Mouse (Mus musculus) CH12.LX (cell line): ENCODE results near the gene Adamts16. TPM values are rescaled to one million over a fixed set of nuclear protein-coding genes. Genes with fewer than 3 reads are reported as not detected.

Source experiments
- DNase-seq: peaks from one replicate; pipeline ENCODE4 v3.0.0-alpha.2; 2013; ENCODE audit errors: extremely low read depth
- H3K27ac ChIP-seq: 2 replicates; pipeline ENCODE4 v1.5.1; 2012; ENCODE audit warnings: low read depth, mild to moderate bottlenecking, control low read depth, moderate library complexity; ENCODE audit not compliant: insufficient read depth
- H3K27me3 ChIP-seq: replicated peaks from 2 replicates; pipeline ENCODE3; 2012; ENCODE audit warnings: inconsistent platforms
- H3K36me3 ChIP-seq, 2 experiments: replicated peaks in 1 of 2; 2 replicates each; pipeline versions ENCODE3 to v1.6.1; 2012; ENCODE audit warnings: inconsistent platforms in 1 of 2, low read length in 1 of 2, mild to moderate bottlenecking in 1 of 2, mixed read lengths in 1 of 2, moderate library complexity in 1 of 2; ENCODE audit not compliant: control insufficient read depth in 1 of 2, insufficient read depth in 1 of 2
- H3K4me1 ChIP-seq, 2 experiments: 2 replicates each; pipeline ENCODE4 v1.6.1; 2012; ENCODE audit warnings: inconsistent platforms in 1 of 2, moderate library complexity in 1 of 2; ENCODE audit not compliant: insufficient read depth in 2 of 2, control insufficient read depth in 1 of 2
- H3K4me2 ChIP-seq: 2 replicates; pipeline ENCODE4 v1.6.1; 2012; ENCODE audit warnings: low read depth, mild to moderate bottlenecking, control low read depth; ENCODE audit not compliant: poor library complexity, insufficient read depth, severe bottlenecking
- H3K4me3 ChIP-seq, 3 experiments: fragments of 150-350 bp in 1 of 3; sonication (generic) in 1 of 3; replicated peaks in 1 of 3; 2 replicates each; pipeline versions ENCODE3 to v1.5.1; 2011 to 2012; ENCODE audit warnings: low read depth in 2 of 3, low read length in 2 of 3, mild to moderate bottlenecking in 2 of 3, moderate library complexity in 2 of 3, control low read depth in 1 of 3, improper control_type of control experiment in 1 of 3, inconsistent platforms in 1 of 3, mixed read lengths in 1 of 3; ENCODE audit not compliant: poor library complexity in 1 of 3
- H3K79me2 ChIP-seq: replicated peaks from 2 replicates; pipeline ENCODE4 v1.6.1; 2012; ENCODE audit warnings: mild to moderate bottlenecking, moderate library complexity; ENCODE audit not compliant: control insufficient read depth, poor library complexity, insufficient read depth, severe bottlenecking; ENCODE audit errors: extremely low read depth
- H3K9ac ChIP-seq: 2 replicates; pipeline ENCODE4 v1.6.1; 2012; ENCODE audit warnings: low read depth, mild to moderate bottlenecking, control low read depth, moderate library complexity; ENCODE audit not compliant: insufficient read depth
- H3K9me3 ChIP-seq: replicated peaks from 2 replicates; pipeline ENCODE3; 2012; ENCODE audit warnings: low read length, inconsistent platforms, mixed read lengths
- BHLHE40 ChIP-seq: IDR thresholded peaks from 2 replicates; pipeline ENCODE4 v1.6.1; 2011; ENCODE audit warnings: mild to moderate bottlenecking, low read depth, low read length, improper control_type of control experiment
- CHD1 ChIP-seq: IDR thresholded peaks from 2 replicates; pipeline ENCODE4 v1.6.1; 2012; ENCODE audit warnings: low read depth, low read length, improper control_type of control experiment, inconsistent platforms
- CTCF ChIP-seq, 2 experiments: IDR thresholded peaks in 1 of 2; conservative IDR thresholded peaks in 1 of 2; 2 replicates each; pipeline ENCODE4 v1.5.1; 2011 to 2012; ENCODE audit warnings: low read depth in 2 of 2, low read length in 2 of 2, improper control_type of control experiment in 1 of 2, inconsistent platforms in 1 of 2, mild to moderate bottlenecking in 1 of 2, moderate library complexity in 1 of 2
- ELF1 ChIP-seq: IDR thresholded peaks from 2 replicates; pipeline ENCODE4 v1.6.1; 2014; ENCODE audit warnings: low read depth, mild to moderate bottlenecking, inconsistent platforms, low read length, improper control_type of control experiment
- ETS1 ChIP-seq: conservative IDR thresholded peaks from 2 replicates; pipeline ENCODE4 v1.6.1; 2012; ENCODE audit warnings: low read depth, mild to moderate bottlenecking, inconsistent platforms, low read length, improper control_type of control experiment, moderate library complexity
- GABPA ChIP-seq: IDR thresholded peaks from 2 replicates; pipeline ENCODE4 v1.6.1; 2012; ENCODE audit warnings: low read depth, low read length, improper control_type of control experiment, inconsistent platforms; ENCODE audit not compliant: insufficient replicate concordance
- IRF4 ChIP-seq: IDR thresholded peaks from 2 replicates; pipeline ENCODE4 v1.6.1; 2014; ENCODE audit warnings: low read depth, mild to moderate bottlenecking, inconsistent platforms, low read length, improper control_type of control experiment
- JUN ChIP-seq: IDR thresholded peaks from 2 replicates; pipeline ENCODE4 v1.6.1; 2011; ENCODE audit warnings: low read depth, mild to moderate bottlenecking, low read length, improper control_type of control experiment, moderate library complexity; ENCODE audit not compliant: insufficient read depth
- MAFK ChIP-seq: IDR thresholded peaks from 2 replicates; pipeline ENCODE4 v1.6.1; 2011; ENCODE audit warnings: low read length, improper control_type of control experiment; ENCODE audit not compliant: insufficient replicate concordance
- MAX ChIP-seq: IDR thresholded peaks from 2 replicates; pipeline ENCODE4 v1.6.1; 2011; ENCODE audit warnings: low read length, improper control_type of control experiment
- MXI1 ChIP-seq: IDR thresholded peaks from 2 replicates; pipeline ENCODE4 v1.6.1; 2011; ENCODE audit warnings: mild to moderate bottlenecking, low read depth, low read length, improper control_type of control experiment
- NRF1 ChIP-seq: IDR thresholded peaks from 2 replicates; pipeline ENCODE4 v1.6.1; 2014; ENCODE audit warnings: low read depth, mild to moderate bottlenecking, inconsistent platforms, low read length, improper control_type of control experiment, moderate library complexity
- RAD21 ChIP-seq: IDR thresholded peaks from 2 replicates; pipeline ENCODE4 v1.6.1; 2011; ENCODE audit warnings: low read depth, mild to moderate bottlenecking, low read length, improper control_type of control experiment, moderate library complexity
- RCOR1 ChIP-seq: conservative IDR thresholded peaks from 2 replicates; pipeline ENCODE4 v1.6.1; 2012; ENCODE audit warnings: low read depth, mild to moderate bottlenecking, inconsistent platforms, low read length, improper control_type of control experiment
- TCF12 ChIP-seq: IDR thresholded peaks from 2 replicates; pipeline ENCODE4 v1.6.1; 2014; ENCODE audit warnings: low read depth, mild to moderate bottlenecking, inconsistent platforms, low read length, improper control_type of control experiment
- UBTF ChIP-seq: IDR thresholded peaks from 2 replicates; pipeline ENCODE4 v1.6.1; 2012; ENCODE audit warnings: low read depth, mild to moderate bottlenecking, inconsistent platforms, low read length, improper control_type of control experiment, moderate library complexity
- USF1 ChIP-seq: IDR thresholded peaks from 2 replicates; pipeline ENCODE4 v1.6.1; 2014; ENCODE audit warnings: low read depth, mild to moderate bottlenecking, inconsistent platforms, low read length, improper control_type of control experiment
- ZKSCAN1 ChIP-seq: IDR thresholded peaks from 2 replicates; pipeline ENCODE4 v1.6.1; 2012; ENCODE audit warnings: low read depth, inconsistent platforms, low read length, improper control_type of control experiment, borderline replicate concordance
- dilution Hi-C: fragments of 300-500 bp; cut with MboI; formaldehyde crosslinking; loops from 2 replicates; pipeline ENCODE4 v1.14.3; 2020; ENCODE audit warnings: low sequenced_read_pairs; ENCODE audit not compliant: extremely low pct_unique_long_range_greater_than_20kb, extremely low pct_ligation_motif_present
- in situ Hi-C: fragments of 300-500 bp; cut with MboI; formaldehyde crosslinking; loops from 3 replicates; pipeline ENCODE4 v1.14.3; 2019; ENCODE audit warnings: low sequenced_read_pairs, low pct_ligation_motif_present, low pct_unique_long_range_greater_than_20kb, mixed read lengths
- polyA plus RNA-seq: library from polyadenylated mRNA; unstranded; fragments of >175 nt; gene quantifications from 2 replicates; pipeline ENCODE4 v1.2.1, GENCODE M21; 2012; ENCODE audit warnings: low read depth; ENCODE audit not compliant: insufficient read length
- total RNA-seq, 2 experiments: library from RNA; depleted of rRNA; stranded (reverse); fragments of 300-350 nt in 1 of 2; fragments of >200 nt in 1 of 2; gene quantifications; 2 replicates each; pipeline ENCODE4 v1.2.3; 2012 to 2014

Gene Adamts16
- total and polyA plus RNA-seq, 3 experiments: not detected

DNA sequence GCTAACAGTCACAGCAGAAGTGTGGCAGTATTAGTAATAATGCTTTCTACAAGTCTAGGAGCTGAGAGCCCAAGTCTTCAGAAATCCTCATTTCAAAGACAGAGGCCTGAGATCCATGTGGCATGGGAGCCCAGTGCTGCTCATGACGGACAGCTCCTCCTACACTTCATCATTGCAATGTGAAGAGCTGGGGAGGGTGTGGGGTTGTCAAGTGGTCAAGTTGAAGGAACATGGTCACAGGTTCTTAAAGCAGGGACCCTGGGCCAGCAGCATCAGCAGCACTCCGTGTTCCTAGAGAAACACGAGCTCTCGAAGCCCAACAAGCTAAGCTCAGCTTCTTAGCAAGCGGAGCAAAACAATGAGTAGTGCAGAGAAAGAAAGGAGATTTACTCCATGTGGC lies 155.8 kb downstream of the Adamts16 start:
- Histone ChIP-seq H3K27me3 (no peaks in the 10 kb centered on the region), H3K9me3 (no peaks in the 10 kb centered on the region), H3K9ac (no peak overlapping the region), H3K4me2 (no peak overlapping the region), H3K27ac (no peak overlapping the region), H3K79me2 (no peaks in the 10 kb centered on the region), H3K36me3 (no peaks in the 10 kb centered on the region), H3K4me3 (no peak overlapping the region), H3K4me1 (no peaks in the 10 kb centered on the region)
- in situ Hi-C loops (no loop called here), dilution Hi-C loops (no loop called here)
- DNase-seq: no peak
- TF ChIP-seq CHD1: no peak
- TF ChIP-seq TCF12: no peak
- no peak for TF ChIP-seq IRF4

DNA sequence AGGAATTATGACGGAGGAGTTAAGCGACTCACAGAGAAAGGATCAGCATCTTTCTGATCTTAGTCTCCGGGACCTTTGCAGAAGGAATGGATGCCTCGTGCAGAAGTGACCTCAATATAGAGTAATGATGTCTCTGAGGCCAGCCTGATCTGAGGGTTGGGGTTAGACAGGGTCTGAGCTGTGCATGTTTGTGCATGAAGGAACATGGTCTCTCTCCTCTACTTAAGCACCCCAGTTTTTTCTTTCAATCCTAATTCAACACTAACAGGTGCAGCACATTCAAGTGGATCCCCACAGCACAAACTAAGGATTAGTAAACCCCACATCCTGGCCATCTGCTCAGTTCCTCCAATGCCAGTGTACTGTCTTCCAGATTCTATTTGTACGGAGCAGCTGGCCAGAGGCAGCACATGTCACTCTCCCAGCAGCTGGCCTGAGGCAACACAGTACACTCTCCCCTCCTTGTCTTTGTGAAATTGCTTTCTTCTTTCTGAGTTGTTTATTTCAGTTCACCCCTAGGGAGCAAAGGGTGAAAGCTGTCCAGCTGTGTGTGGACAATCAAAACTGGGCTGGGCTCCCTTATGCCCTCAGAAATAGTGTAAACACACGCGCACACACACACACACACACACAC lies 156.5 kb downstream of the Adamts16 start:
- H3K4me1 ChIP-seq: no peaks in the 10 kb centered on the region
- dilution Hi-C loops: no loop called here
- in situ Hi-C loops: no loop called here
- H3K9ac ChIP-seq: no peak overlapping the region
- H3K4me3 ChIP-seq: no peak overlapping the region
- no peaks in the 10 kb centered on the region for H3K27me3 ChIP-seq
- H3K4me2 ChIP-seq: no peak overlapping the region
- TF ChIP-seq JUN: no peak
- TF ChIP-seq MXI1: no peak
- TF ChIP-seq ZKSCAN1: no peak
- no peak for TF ChIP-seq ETS1
- TF ChIP-seq ELF1: no peak
- no peak for TF ChIP-seq RAD21
- no peak for TF ChIP-seq RCOR1
- no peak for TF ChIP-seq GABPA
- TF ChIP-seq MAFK: no peak
- TF ChIP-seq MAX: no peak
- no peak for TF ChIP-seq BHLHE40
- TF ChIP-seq USF1: no peak
- TF ChIP-seq NRF1: no peak
- TF ChIP-seq CTCF (conservative IDR thresholded peaks at IDR 0.05 in 1 of 2, IDR thresholded peaks at IDR 0.05 in 1 of 2; ENCODE audit: low read depth in 2 of 2, low read length in 2 of 2): no peak
- TF ChIP-seq UBTF: no peak
- no peak overlapping the region for H3K27ac ChIP-seq
- DNase-seq: no peak
- no peaks in the 10 kb centered on the region for H3K36me3 ChIP-seq
- no peaks in the 10 kb centered on the region for H3K79me2 ChIP-seq
- H3K9me3 ChIP-seq: no peaks in the 10 kb centered on the region
